Mouse (Mus musculus) right cerebral cortex, postnatal 10 days (tissue): ENCODE measurements at regions not wholly inside any gene's neighbourhood (a gene's known extent, or its start where the extent isn't known, plus 50 kb on each side); places are given as distances from the start of the nearest gene placed in this dataset.

ENCODE experiments used
- DNase-seq, 2 experiments: peaks; one replicate each; pipeline ENCODE4 v3.0.0; 2021; ENCODE audit warnings: low spot score in 2 of 2

GRCm38 (mm10) chr1:114456406-114456805, 1228.2 kb upstream of the Cntnap5a start:
- DNase-seq: no peak

- peak; percentile 17 to 26 for DNase-seq
Observed at GRCm38 (mm10) chr1:114496455-114496854, 1188.1 kb upstream of the Cntnap5a start.

- no peak for DNase-seq
Observed at GRCm38 (mm10) chr1:114515709-114516108, 1168.8 kb upstream of the Cntnap5a start.

- no peak for DNase-seq
Observed at GRCm38 (mm10) chr1:114519860-114520259, 1164.7 kb upstream of the Cntnap5a start.

GRCm38 (mm10) chr1:114528545-114528944, 1156.0 kb upstream of the Cntnap5a start:
- DNase-seq: no peak

- no peak for DNase-seq
Observed at GRCm38 (mm10) chr1:114533881-114534280, 1150.7 kb upstream of the Cntnap5a start.

GRCm38 (mm10) chr1:114546997-114547396, 1137.6 kb upstream of the Cntnap5a start:
- DNase-seq: peak in 1 of 2 experiments; percentile 24

GRCm38 (mm10) chr1:114552719-114553118, 1131.8 kb upstream of the Cntnap5a start:
- DNase-seq: peak in 1 of 2 experiments; percentile 24

GRCm38 (mm10) chr1:114554453-114554852, 1130.1 kb upstream of the Cntnap5a start:
- no peak for DNase-seq
